Mouse (Mus musculus) limb, embryonic 11.5 days (tissue): Measurements from ENCODE around the gene Chid1. TPM values are rescaled to one million over a fixed set of nuclear protein-coding genes. Genes with fewer than 3 reads are reported as not detected.

Source experiments
- ATAC-seq: fragments of 200-750 bp; cut with Nextera tagmentation; 2 replicates; pipeline ENCODE4 v1.8.0; 2017; ENCODE audit warnings: low read depth; ENCODE audit not compliant: insufficient number of reproducible peaks, low FRiP score, low TSS enrichment
- DNase-seq: peaks from one replicate; pipeline ENCODE4 v3.0.0-alpha.2; 2015; ENCODE audit warnings: low spot score
- H3K27ac ChIP-seq: fragments of 300-500 bp; sonication (generic); replicated peaks from 2 replicates; pipeline ENCODE4 v1.5.1; 2014; ENCODE audit warnings: low read depth, mild to moderate bottlenecking, low read length
- H3K27me3 ChIP-seq: fragments of 300-500 bp; sonication (generic); 2 replicates; pipeline ENCODE4 v1.6.1; 2014; ENCODE audit warnings: mild to moderate bottlenecking, low read length, mixed read lengths; ENCODE audit not compliant: control insufficient read depth, insufficient read depth
- H3K36me3 ChIP-seq: fragments of 300-500 bp; sonication (generic); 2 replicates; pipeline ENCODE4 v1.6.1; 2014; ENCODE audit warnings: mild to moderate bottlenecking, low read length, moderate library complexity, mixed read lengths; ENCODE audit not compliant: control insufficient read depth, insufficient read depth
- H3K4me1 ChIP-seq: fragments of 300-500 bp; sonication (generic); 2 replicates; pipeline ENCODE4 v1.6.1; 2014; ENCODE audit warnings: low read length, mixed read lengths; ENCODE audit not compliant: control insufficient read depth, insufficient read depth
- H3K4me2 ChIP-seq: fragments of 300-500 bp; sonication (generic); 2 replicates; pipeline ENCODE4 v1.6.1; 2014; ENCODE audit warnings: low read depth, mild to moderate bottlenecking, moderate library complexity; ENCODE audit not compliant: severe bottlenecking
- H3K4me3 ChIP-seq: fragments of 300-500 bp; sonication (generic); 2 replicates; pipeline ENCODE4 v1.5.1; 2014; ENCODE audit warnings: low read depth, low read length
- H3K9ac ChIP-seq: fragments of 300-500 bp; sonication (generic); 2 replicates; pipeline ENCODE4 v1.6.1; 2014; ENCODE audit warnings: mild to moderate bottlenecking, low read length
- H3K9me3 ChIP-seq: fragments of 300-500 bp; sonication (generic); 2 replicates; pipeline ENCODE4 v1.6.1; 2016; ENCODE audit warnings: low read length; ENCODE audit not compliant: control insufficient read depth
- WGBS: fragments of 180-500 bp; shearing (Covaris S2); extraction: QIAGEN DNeasy Blood & Tissue Kit; methylation state at CpG from one replicate; pipeline ENCODE4 v1.1.7; 2014; 5-methylcytosine and 5-hydroxymethylcytosine counted together
- polyA plus RNA-seq: library from polyadenylated mRNA; unstranded; fragments of >200 nt; fragmentation: Nextera tagmentation; extraction: Ambion mirVana; gene quantifications from 2 replicates; pipeline ENCODE4 v1.2.1, GENCODE M21; 2014

Chid1 gene
- polyA plus RNA-seq, 1 experiment from 2014 or later: 27.4 TPM

DNA sequence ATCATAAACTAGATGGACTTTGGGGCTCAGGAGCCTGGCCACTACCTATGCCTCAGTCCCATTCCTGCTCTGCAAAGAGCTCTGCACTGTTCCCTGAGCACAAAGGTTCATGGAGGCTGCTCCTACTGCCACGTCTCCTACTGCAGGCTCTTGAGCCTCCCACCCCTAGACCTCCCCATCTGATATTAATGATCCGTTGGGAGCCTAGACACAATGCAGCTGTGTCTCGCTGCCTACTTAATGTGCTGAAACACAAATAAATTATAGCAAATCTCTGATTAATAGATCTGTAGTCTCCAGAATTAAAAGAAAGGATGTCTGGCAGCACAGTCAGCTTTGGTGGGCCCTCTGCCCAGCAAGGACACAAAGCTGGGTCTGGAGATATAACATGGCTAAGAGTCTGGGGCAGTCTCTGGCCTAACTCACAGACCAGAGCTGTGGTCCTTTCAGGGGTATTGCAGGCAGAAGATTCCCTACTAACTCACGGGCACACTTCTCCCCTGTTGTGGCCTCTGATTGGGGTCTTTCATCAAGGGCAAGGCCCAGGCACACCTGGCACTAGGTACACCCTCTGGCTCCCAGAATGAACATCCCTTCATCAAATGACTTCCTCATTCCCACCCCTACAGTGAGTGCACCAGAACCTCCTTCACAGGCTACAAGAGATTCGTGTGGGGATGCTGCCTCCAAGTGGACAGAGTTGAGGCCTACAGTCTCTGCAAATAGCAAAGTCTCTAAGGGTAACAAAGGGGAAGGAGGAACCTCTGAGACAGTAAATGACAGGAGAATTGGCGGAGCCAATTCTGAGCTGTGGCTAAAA, 14.7 kb downstream of the Chid1 start:
- no peaks in the 10 kb centered on the region for H3K27me3 ChIP-seq
- no peak overlapping the region for H3K4me2 ChIP-seq
- peak; percentile 70; the same call in 1 of the 2 replicates for ATAC-seq
- no peak overlapping the region for H3K9ac ChIP-seq
- peaks cover 2% of the 10 kb centered on the region; the same call in 1 of the 2 replicates for H3K36me3 ChIP-seq
- H3K4me3 ChIP-seq: no peak overlapping the region
- peak; percentile 76 for DNase-seq
- WGBS: 56% methylated on average over 6 of the region's 6 CpGs
- H3K27ac ChIP-seq: no peak overlapping the region
- no peaks in the 10 kb centered on the region for H3K9me3 ChIP-seq
- H3K4me1 ChIP-seq: no peaks in the 10 kb centered on the region

DNA sequence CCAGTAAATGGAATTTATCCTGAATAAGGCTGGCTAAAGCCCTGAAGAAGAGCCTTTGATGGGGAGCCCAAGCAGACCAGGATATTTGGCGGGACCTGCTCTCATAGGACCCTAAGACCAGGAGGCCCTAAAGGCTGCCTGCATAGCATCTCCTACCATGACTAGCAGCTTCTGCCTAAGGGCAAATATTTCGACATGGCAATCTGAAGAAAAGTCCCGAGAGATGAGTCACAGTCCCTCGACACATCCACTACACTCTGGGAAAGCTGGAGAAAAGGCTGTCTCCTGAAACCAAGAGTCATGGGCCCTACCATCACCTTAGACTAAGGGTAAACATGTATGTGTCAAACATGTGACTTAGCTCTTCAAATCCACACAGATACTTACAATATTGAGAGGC, 15.4 kb downstream of the Chid1 start:
- Histone ChIP-seq H3K4me2 (no peak overlapping the region), H3K36me3 (peaks cover under 1% of the 10 kb centered on the region; the same call in 1 of the 2 replicates)

DNA sequence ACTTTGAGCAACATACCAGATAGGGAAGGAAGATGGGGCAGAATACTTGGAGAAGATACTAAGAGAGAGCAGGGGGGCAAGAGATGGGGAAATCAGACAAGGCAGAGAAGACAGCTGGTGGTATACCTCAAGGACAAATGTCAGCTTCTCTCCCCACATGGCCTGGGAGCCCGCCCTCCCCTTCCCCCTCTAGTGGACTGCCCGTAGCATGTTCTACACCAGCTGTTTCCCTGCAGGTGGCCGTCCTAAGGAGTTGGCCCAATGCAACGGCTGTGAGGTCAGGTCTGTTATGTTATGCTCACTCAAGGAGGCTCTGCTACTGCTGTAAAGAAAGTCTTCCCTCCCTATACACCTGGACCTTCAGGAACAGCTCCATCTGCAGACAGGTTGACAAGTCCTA, 16.6 kb downstream of the Chid1 start:
- Histone ChIP-seq H3K4me1 (no peaks in the 10 kb centered on the region), H3K27ac (no peak overlapping the region), H3K9ac (no peak overlapping the region), H3K4me2 (no peak overlapping the region), H3K9me3 (no peaks in the 10 kb centered on the region), H3K27me3 (no peaks in the 10 kb centered on the region), H3K36me3 (no peaks in the 10 kb centered on the region; the same call in 1 of the 2 replicates), H3K4me3 (no peak overlapping the region)
- no peak for DNase-seq
- 40% methylated on average over 4 of the region's 4 CpGs for WGBS
- ATAC-seq: no peak

More for the DNA sequence above, 15.4 kb downstream of the Chid1 start:
- DNase-seq (no peak), ATAC-seq (no peak)
- Histone ChIP-seq H3K27me3 (no peaks in the 10 kb centered on the region), H3K27ac (no peak overlapping the region), H3K4me3 (no peak overlapping the region), H3K4me1 (no peaks in the 10 kb centered on the region), H3K9me3 (no peaks in the 10 kb centered on the region), H3K9ac (no peak overlapping the region)
- WGBS: 90% methylated on average over 4 of the region's 4 CpGs

DNA sequence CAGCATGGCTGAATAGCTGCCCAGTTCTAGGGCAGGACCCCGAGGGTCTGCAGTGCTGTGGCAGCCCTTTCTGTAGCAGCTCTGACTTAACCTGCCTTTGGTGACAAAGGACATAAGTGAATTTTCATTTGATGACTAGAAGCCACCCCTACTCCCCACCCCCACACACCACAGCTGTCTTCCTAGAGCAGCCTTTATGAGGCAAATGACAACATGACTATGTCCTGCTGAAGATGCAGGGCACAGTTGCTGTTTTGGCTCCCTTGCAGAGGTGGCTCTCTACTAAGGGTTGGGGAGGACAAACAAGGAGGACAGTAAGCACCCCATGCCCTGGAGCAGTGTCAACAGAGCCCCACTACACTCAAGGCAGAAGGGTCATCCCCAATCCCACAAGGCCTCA, 19.9 kb downstream of the Chid1 start:
- no peaks in the 10 kb centered on the region for H3K9me3 ChIP-seq
- WGBS: 79% methylated on average over 1 of the region's 1 CpGs
- H3K4me2 ChIP-seq: no peak overlapping the region
- no peak for ATAC-seq
- no peaks in the 10 kb centered on the region; the same call in 1 of the 2 replicates for H3K36me3 ChIP-seq
- H3K4me3 ChIP-seq: no peak overlapping the region
- no peaks in the 10 kb centered on the region for H3K4me1 ChIP-seq
- no peak overlapping the region for H3K9ac ChIP-seq
- no peak for DNase-seq
- H3K27ac ChIP-seq: no peak overlapping the region
- no peaks in the 10 kb centered on the region for H3K27me3 ChIP-seq

GRCm38 (mm10) chr7:141518926-141519325, 20.7 kb downstream of the Chid1 start:
- H3K27me3 ChIP-seq: no peaks in the 10 kb centered on the region
- WGBS: 86% methylated on average over 3 of the region's 3 CpGs

DNA sequence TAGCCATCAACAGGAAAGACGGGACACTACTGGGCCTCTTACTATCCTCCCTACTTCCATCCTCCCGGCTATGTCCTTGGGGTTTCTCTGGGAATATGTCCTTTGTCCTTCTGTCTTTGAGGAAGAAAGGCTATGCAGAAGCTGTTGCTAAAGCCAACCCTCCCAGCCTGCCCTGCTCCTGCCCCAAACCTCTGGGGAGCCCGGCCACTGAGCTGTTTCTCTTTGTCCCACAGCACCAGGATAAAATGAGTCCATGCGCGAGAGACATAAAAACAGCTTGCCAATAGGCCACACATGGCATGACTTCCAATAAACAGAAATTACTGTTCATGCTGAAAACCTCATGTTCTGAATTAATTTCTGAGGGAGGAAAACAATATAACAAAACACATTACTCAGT, 21.4 kb downstream of the Chid1 start:
- 84% methylated on average over 5 of the region's 5 CpGs for WGBS
- Histone ChIP-seq H3K27me3 (no peaks in the 10 kb centered on the region), H3K9ac (no peak overlapping the region), H3K36me3 (no peaks in the 10 kb centered on the region; the same call in 1 of the 2 replicates), H3K4me2 (no peak overlapping the region), H3K9me3 (no peaks in the 10 kb centered on the region), H3K4me1 (no peaks in the 10 kb centered on the region), H3K27ac (no peak overlapping the region), H3K4me3 (no peak overlapping the region)
- ATAC-seq: no peak
- no peak for DNase-seq

More at GRCm38 (mm10) chr7:141518926-141519325, 20.7 kb downstream of the Chid1 start:
- Histone ChIP-seq H3K9ac (no peak overlapping the region), H3K27ac (no peak overlapping the region), H3K36me3 (no peaks in the 10 kb centered on the region; the same call in 1 of the 2 replicates), H3K4me2 (no peak overlapping the region), H3K9me3 (no peaks in the 10 kb centered on the region), H3K4me1 (no peaks in the 10 kb centered on the region), H3K4me3 (no peak overlapping the region)
- ATAC-seq (no peak), DNase-seq (no peak)

GRCm38 (mm10) chr7:141517638-141518037, 22.0 kb downstream of the Chid1 start:
- 86% methylated on average over 4 of the region's 4 CpGs for WGBS
- Histone ChIP-seq H3K9me3 (no peaks in the 10 kb centered on the region), H3K4me1 (no peaks in the 10 kb centered on the region), H3K4me2 (no peak overlapping the region), H3K27ac (no peak overlapping the region), H3K9ac (no peak overlapping the region), H3K36me3 (no peaks in the 10 kb centered on the region; the same call in 1 of the 2 replicates), H3K27me3 (no peaks in the 10 kb centered on the region), H3K4me3 (no peak overlapping the region)
- ATAC-seq: no peak
- DNase-seq: no peak

DNA sequence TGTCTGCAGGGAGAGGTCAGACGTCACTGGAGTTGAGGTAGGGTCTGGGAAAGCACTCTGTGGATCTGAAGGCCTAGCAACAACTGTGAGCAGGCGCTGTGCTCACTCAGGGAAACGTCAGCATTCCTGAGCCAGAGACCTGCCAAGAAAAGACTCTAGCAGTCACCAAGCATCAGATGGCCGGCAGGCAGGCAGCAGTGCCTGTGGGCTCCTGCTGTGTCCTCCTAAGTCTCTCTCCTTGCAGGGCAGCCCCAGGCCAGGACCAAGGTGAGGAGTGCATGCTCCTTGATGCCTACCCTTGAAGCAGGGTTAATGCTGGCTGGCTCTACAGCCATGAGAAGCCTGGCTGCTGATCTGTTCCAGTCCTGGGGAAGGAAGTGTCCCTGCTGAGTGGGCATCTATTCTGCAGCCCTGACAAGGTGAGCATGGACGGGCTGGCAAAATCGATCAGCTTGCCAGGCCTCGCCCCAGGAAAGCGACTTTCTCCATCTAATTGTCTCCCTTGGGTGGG, 28.9 kb downstream of the Chid1 start:
- H3K4me3 ChIP-seq: no peak overlapping the region
- H3K36me3 ChIP-seq: no peaks in the 10 kb centered on the region
- no peak overlapping the region for H3K27ac ChIP-seq
- ATAC-seq (no peak), DNase-seq (no peak)
- no peaks in the 10 kb centered on the region for H3K9me3 ChIP-seq
- H3K9ac ChIP-seq: no peak overlapping the region
- H3K4me1 ChIP-seq: no peaks in the 10 kb centered on the region
- WGBS: 71% methylated on average over 8 of the region's 8 CpGs
- no peaks in the 10 kb centered on the region for H3K27me3 ChIP-seq
- H3K4me2 ChIP-seq: no peak overlapping the region
